Mouse (Mus musculus) T-cell, adult 2 months (primary cell): ENCODE measurements around the gene F10.

ENCODE experiments used
- DNase-seq: peaks from one replicate; pipeline ENCODE4 v3.0.0; 2022; ENCODE audit warnings: low spot score

F10 gene

GRCm38 (mm10) chr8:13037015-13037414 lies at the start of gene F10:
F10 (plus strand) TSS chr8:13037308.
- DNase-seq, result no peak

DNA sequence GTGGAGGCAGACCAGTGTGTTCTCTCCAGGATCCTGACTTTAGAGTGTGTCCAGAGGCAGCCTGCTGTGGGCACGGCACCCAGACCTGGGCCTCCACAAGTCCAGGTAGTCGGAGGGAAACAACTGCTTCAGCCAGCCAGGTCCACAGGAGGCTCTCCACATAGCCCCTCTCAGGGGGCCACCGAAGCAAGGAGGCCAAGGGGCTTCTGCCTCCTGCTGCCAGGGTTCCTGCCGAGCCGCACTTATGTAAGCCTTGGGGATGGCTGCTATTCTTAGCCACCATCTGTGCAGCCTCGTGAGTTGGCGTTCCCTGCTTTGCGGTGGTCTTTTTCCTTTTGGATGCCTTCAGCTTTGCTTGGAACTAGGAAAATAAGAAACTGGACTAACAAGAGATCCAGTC lies 49.5 kb upstream of the F10 start:
- DNase-seq, result no peak

- DNase-seq, result no peak
Observed at GRCm38 (mm10) chr8:12988722-12989430, 48.2 kb upstream of the F10 start.

GRCm38 (mm10) chr8:12991411-12991810 lies 45.7 kb upstream of the F10 start:
- no peak for DNase-seq

DNA sequence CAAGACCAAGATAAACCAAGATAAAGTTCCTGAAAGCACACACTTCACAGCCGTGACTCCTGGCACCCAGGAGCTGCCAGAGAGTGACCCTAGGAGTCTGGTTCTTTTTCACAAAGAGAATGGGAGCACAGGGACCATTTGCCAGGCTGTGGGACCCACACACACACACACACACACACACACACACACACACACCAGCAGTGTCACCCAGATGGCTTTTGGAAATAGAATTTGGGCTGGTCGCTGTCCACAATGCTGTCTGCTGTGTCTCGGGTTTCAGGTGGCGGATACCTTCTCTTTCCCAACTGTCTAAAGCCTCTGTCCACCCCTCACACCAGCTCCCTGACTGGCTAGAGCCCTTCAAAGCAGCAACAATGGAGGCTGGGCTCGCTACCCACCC lies 42.6 kb upstream of the F10 start:
- no peak for DNase-seq

DNA sequence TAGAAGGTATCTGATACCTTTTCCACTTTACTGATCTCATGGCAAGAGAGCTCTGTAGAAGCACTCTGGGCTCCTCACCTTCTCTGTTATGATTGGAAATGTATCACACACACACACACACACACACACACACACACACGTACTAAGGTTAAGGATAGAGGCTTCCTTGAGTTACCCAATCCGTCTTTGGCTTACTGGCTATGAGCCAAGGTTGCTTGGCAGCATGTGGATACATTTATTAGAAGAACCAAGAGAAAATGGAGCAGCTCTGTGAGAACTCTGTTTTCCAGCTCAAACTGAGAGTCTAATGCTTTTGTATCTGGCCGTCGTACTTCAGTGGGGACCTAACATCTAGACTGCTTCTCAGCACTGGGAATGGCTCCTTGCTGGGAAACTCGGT lies 41.6 kb upstream of the F10 start:
- DNase-seq, result no peak

DNA sequence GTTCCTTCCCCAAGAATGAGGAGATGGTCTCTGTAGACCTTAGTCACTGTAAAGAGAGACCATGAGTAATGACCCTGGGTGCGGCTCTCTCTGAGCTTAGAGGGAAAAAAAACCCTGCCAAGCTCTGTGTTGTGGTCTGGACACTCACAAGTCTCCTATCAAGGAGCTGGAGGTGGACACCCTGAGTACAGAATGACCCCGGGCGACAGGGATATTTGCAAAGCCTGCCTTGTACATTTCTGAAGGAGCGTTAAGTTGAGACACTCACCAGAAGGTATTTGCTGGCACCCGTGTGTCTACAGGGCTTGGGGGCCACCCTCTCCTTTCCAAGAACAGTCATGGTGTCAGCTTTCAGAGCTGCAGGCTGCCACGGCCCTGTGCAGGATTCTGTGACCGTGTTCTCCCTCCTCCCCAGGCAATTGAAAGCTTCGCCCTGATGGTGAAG lies 40.3 kb upstream of the F10 start:
- DNase-seq, result no peak

DNA sequence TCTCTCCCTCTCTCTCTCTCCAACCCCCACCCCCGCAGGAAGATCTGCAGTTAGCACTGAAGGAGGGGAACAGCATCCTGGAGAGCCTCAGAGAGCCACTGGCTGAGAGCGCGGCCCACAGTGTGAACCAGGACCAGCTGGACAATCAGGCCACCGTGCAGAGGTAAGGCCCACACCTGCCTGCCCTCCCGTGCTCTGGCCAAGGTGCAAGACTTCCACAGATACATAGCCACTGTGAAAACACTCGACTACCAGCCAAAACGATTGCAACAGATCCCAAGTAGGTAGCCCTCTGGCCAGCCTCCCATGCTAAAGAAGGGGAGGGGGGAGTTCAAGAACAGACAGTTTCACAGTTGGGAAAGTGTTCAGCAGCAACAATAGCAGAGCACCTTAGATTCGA lies 38.8 kb upstream of the F10 start:
- no peak for DNase-seq

GRCm38 (mm10) chr8:12999793-13000192 lies 37.3 kb upstream of the F10 start:
- no peak for DNase-seq

GRCm38 (mm10) chr8:13007458-13007857 lies 29.6 kb upstream of the F10 start:
- no peak for DNase-seq

DNA sequence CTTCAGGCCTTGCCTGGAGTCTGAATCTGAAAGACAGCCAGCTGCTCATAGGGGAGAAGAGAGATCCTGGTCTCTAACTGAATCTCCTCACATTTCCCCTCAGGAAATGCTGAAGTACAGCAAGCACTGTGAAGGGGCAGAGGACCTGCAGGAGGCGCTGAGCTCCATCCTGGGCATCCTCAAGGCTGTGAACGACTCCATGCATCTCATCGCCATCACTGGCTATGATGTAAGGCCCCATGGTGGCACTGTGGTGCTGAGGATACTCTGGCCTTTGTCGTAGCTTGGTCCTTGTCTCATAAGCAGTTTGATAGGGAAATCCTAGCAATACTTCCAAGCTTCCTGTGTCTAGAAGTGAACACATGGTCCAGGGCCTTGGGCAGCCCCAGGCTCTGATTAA lies 26.8 kb upstream of the F10 start:
- no peak for DNase-seq

DNA sequence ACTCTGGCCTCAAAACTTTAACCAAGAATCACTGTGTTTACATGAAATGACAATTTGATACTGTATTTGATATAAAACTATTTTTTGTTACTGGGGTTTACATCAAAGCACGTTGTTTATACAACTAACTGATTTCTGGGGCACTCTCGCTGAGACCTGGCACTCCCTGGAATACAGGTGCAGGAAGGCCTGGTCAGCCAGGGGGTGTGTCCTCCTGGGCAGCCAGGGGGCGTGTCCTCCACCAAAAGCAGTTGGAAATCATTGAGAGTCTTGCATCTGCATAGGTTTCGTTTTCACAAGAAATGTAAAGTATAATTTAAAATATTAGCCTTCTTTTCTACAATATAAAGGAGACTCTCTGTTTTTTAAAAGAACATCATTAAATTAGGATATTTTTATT lies 17.5 kb upstream of the F10 start:
- no peak for DNase-seq

GRCm38 (mm10) chr8:13021830-13022229 lies 15.3 kb upstream of the F10 start:
- DNase-seq, result no peak

- DNase-seq, result no peak
Observed at GRCm38 (mm10) chr8:13025487-13026224, 11.5 kb upstream of the F10 start, which contains the start of gene F7. F7 (plus strand) TSS chr8:13026034.

DNA sequence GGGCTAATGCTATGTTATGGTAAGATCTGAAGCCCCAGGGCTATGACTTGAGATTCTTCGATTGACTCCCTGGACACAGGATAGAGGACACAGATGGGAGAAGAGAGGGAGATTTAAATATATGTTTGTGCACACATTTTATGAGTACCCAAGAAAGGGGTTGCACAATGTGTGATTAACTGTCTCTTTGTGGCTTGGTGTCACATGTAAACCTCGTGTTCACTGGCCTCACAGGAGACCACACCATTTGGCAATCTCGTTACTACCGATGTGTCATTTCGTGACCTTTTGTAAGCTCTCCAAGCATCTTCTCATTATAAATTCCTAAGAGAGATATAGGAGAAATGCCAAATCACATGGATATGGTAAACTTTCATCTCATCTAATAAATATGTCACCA lies 9.5 kb upstream of the F10 start:
- no peak for DNase-seq

- no peak for DNase-seq
Observed at GRCm38 (mm10) chr8:13028482-13028881, 8.6 kb upstream of the F10 start.

DNA sequence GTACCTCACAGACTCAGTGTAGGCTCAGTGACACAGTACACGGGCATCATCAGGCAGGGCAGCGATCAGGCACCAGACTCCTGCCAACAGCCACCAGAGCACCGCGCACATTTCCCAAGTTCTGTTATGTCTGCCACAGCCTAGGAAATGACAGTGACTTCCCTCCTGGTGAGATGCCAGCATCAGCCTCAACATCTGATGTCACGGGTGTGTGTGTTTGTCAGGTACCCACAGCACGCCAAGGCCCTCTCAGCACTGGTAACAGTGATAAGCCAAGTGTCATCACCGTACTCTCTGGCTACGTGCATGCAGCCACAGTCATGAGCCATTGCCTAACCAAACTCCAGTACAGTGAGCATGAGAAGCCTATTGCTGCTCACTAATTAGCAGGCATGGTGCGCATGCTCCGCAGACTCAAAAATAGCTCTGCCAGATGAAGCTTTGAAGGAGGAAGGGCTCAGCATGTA lies 729 bp upstream of the F10 start:
- no peak for DNase-seq

GRCm38 (mm10) chr8:13037569-13037968 lies 461 bp downstream of the F10 start:
- no peak for DNase-seq

- no peak for DNase-seq
Observed at GRCm38 (mm10) chr8:13039054-13039453, 1.9 kb downstream of the F10 start.

DNA sequence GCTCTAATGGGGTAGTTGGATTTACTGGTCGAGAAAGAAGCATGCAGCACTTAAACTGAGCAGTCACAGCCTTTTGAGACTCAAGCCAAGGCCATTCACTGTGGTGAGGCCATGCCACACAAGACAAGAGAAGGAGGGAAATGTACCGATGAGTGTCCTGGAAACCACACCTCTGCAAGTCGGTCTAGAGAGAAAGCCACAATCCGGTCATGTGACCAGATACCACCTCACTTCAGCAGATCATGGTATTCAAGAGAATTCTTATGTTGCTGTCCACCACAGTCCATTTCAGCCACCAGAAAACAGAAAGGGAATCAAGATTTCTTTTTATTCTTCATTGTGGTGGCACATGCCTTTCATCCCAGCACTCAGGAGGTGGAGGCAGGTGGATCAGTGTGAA lies 4.4 kb downstream of the F10 start:
- DNase-seq, result no peak

DNA sequence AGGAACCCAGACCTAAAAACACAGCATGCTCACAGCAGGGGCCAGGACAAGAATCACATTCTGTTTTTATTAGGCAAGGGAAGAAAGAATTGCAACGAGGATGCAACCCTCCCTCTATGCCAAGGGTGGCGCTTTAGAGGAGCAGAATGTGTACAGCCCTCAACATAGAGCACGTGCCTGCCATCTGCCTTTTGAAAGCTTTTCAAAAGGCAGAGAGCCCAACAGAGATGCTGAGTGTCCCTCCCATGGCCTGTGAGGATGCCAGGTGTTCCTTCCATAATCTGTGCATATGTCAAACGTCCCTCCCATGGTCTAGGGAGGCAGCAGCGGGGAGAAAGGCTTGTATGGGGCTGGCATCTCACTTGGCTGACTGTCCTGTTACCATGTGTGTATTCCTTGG lies 10.5 kb downstream of the F10 start:
- no peak for DNase-seq

DNA sequence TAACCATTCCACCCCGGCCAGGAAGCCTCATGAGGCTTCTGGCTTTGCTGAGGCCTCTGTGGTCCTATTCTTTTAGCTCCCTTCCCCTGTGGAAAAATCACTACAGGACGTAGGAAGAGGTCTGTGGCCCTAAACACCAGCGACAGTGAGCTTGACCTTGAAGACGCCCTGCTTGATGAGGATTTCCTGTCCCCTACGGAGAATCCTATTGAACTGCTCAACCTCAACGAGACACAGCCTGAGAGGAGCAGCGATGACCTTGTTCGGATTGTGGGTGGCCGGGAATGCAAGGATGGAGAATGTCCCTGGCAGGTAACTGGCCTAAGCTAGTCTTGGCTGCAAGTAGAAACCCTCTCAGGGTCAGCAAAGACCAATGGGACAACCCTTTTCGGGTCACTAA lies 13.4 kb downstream of the F10 start:
- DNase-seq, result no peak

DNA sequence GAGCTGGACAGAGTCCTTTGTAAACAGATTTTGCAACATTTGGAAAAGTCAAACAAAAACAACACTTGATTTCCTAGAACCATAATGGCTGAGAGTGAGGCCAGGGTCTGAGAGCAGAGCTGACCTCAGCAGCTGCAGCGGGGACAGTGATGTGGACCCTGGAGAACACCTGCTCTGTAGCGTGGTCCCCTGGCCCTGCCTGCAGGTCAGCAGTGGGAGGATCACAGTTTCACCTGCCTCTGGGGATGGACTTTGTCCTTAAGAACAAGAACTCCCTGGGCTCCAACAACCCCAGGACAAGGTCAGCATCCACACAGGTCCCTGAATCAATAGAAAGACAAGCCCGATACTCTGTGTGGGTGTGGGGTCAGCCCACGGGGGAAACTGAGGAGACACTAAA lies 20.2 kb downstream of the F10 start:
- DNase-seq, result no peak
